Mouse (Mus musculus) megakaryocyte, embryonic 14.5 days (primary cell): ENCODE measurements around the gene Ankrd13b.

ENCODE experiments used
- FLI1 ChIP-seq: IDR thresholded peaks from 2 replicates; pipeline ENCODE4 v1.6.1; 2012; ENCODE audit warnings: low read length, inconsistent platforms, mixed read lengths
- GATA1 ChIP-seq: IDR thresholded peaks from 3 replicates; pipeline ENCODE4 v1.6.1; 2012; ENCODE audit warnings: mixed read lengths, low read length, inconsistent platforms, borderline replicate concordance

- no peak for TF ChIP-seq GATA1
- TF ChIP-seq FLI1, result no peak
These were observed 21.9 kb upstream of the Ankrd13b start for GRCm38 (mm10) chr11:77511336-77511735.
